Mouse (Mus musculus): ENCODE results near the gene Jup. TPM values are rescaled to one million over a fixed set of nuclear protein-coding genes. Genes with fewer than 3 reads are reported as not detected.
A peak's percentile ranks its signal among the peaks of the same experiment; 100 is the strongest.
"Not testable (repeated sequence)": the region's sequence is repeated elsewhere in the genome, so short reads cannot be mapped to it uniquely, and the experiment has no call there.

The Jup gene
- polyA plus RNA-seq, 1 experiment from 2014 or later, result 91.3 TPM

GRCm38 (mm10) chr11:100377989-100378388 lies 19.6 kb downstream of the Jup start:
- peaks cover 94% of the 10 kb centered on the region for H3K36me3 ChIP-seq
- H3K4me1 ChIP-seq, result peaks cover 9% of the 10 kb centered on the region; the same call in 1 of the 2 replicates
- no peak overlapping the region for H3K27ac ChIP-seq
- no peak overlapping the region for H3K4me3 ChIP-seq
- 93% methylated on average over 14 of the region's 14 CpGs for WGBS
- no peak for DNase-seq (ENCODE audit: low spot score)
- H3K27me3 ChIP-seq (ENCODE audit: insufficient read depth, poor library complexity, severe bottlenecking), result no peaks in the 10 kb centered on the region
- no peaks in the 10 kb centered on the region for H3K9me3 ChIP-seq

DNA sequence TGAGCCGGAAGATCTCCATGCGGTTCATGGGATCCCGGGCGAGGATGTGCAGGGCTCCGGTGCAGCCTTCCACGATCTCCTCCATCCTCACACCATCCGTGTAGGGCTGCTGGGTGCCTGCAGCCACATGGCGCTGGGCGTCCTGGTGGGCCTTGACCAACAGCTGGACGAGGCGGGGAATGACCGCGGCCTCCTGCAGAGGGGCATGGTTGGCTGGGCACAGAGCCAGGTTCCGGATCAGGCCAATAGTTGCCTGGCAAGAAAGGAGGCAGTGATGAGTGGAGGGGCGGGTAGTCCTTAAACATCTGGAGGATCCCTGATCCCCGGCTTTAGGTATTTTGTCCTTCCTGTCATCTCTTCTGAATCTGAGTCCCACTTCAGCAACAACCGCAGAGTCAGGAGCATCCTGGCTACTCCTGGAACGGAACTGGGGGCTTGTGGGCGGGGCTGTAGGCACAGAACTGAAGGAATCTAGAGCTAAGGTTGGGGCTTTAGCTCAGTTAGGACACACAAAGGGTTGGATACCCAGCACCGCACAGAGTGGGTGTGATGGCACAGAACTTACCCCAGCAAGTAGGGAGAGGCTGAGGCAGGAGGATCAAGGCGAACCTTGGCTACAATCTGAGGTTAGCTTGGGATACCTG lies 20.7 kb downstream of the Jup start:
- DNase-seq (ENCODE audit: low spot score), result no peak
- H3K9me3 ChIP-seq, result no peaks in the 10 kb centered on the region
- peaks cover 94% of the 10 kb centered on the region for H3K36me3 ChIP-seq
- no peak overlapping the region for H3K4me3 ChIP-seq
- H3K27ac ChIP-seq, result no peak overlapping the region
- H3K27me3 ChIP-seq (ENCODE audit: insufficient read depth, poor library complexity, severe bottlenecking), result no peaks in the 10 kb centered on the region
- whole genome bisulfite sequencing, result 89% methylated on average over 21 of the region's 21 CpGs
- peaks cover 9% of the 10 kb centered on the region; the same call in 1 of the 2 replicates for H3K4me1 ChIP-seq

GRCm38 (mm10) chr11:100376005-100376404 lies 21.6 kb downstream of the Jup start:
- Histone ChIP-seq H3K9me3 (no peaks in the 10 kb centered on the region), H3K27ac (no peak overlapping the region), H3K36me3 (peaks cover 95% of the 10 kb centered on the region), H3K27me3 (ENCODE audit: insufficient read depth, poor library complexity, severe bottlenecking) (no peaks in the 10 kb centered on the region), H3K4me3 (no peak overlapping the region), H3K4me1 (peaks cover 9% of the 10 kb centered on the region; the same call in 1 of the 2 replicates)
- no peak for DNase-seq (ENCODE audit: low spot score)
- WGBS, result 68% methylated on average over 4 of the region's 4 CpGs

- Histone ChIP-seq H3K27me3 (ENCODE audit: insufficient read depth, poor library complexity, severe bottlenecking) (no peaks in the 10 kb centered on the region), H3K27ac (no peak overlapping the region), H3K36me3 (peaks cover 95% of the 10 kb centered on the region), H3K9me3 (no peaks in the 10 kb centered on the region), H3K4me3 (no peak overlapping the region), H3K4me1 (peaks cover 9% of the 10 kb centered on the region; the same call in 1 of the 2 replicates)
- no peak for DNase-seq (ENCODE audit: low spot score)
- WGBS, result 81% methylated on average over 9 of the region's 9 CpGs
These were observed 22.4 kb downstream of the Jup start for GRCm38 (mm10) chr11:100375127-100375526.

- H3K4me1 ChIP-seq, result peaks cover 19% of the 10 kb centered on the region; the same call in 1 of the 2 replicates
- no peaks in the 10 kb centered on the region for H3K9me3 ChIP-seq
- H3K27ac ChIP-seq, result no peak overlapping the region
- H3K27me3 ChIP-seq (ENCODE audit: insufficient read depth, poor library complexity, severe bottlenecking), result no peaks in the 10 kb centered on the region
- peaks cover 76% of the 10 kb centered on the region for H3K36me3 ChIP-seq
- 83% methylated on average over 7 of the region's 8 CpGs for WGBS
- DNase-seq (ENCODE audit: low spot score), result no peak
- H3K4me3 ChIP-seq, result no peak overlapping the region
These were observed 25.5 kb downstream of the Jup start for GRCm38 (mm10) chr11:100371981-100372558.

GRCm38 (mm10) chr11:100369822-100370221 lies 27.7 kb downstream of the Jup start:
- peaks cover 13% of the 10 kb centered on the region; the same call in 1 of the 2 replicates for H3K4me1 ChIP-seq
- H3K36me3 ChIP-seq, result peaks cover 53% of the 10 kb centered on the region
- H3K27me3 ChIP-seq (ENCODE audit: insufficient read depth, poor library complexity, severe bottlenecking), result no peaks in the 10 kb centered on the region
- WGBS, result 58% methylated on average over 8 of the region's 8 CpGs
- H3K9me3 ChIP-seq, result no peaks in the 10 kb centered on the region
- H3K27ac ChIP-seq, result no peak overlapping the region
- no peak overlapping the region for H3K4me3 ChIP-seq
- DNase-seq (ENCODE audit: low spot score), result no peak

DNA sequence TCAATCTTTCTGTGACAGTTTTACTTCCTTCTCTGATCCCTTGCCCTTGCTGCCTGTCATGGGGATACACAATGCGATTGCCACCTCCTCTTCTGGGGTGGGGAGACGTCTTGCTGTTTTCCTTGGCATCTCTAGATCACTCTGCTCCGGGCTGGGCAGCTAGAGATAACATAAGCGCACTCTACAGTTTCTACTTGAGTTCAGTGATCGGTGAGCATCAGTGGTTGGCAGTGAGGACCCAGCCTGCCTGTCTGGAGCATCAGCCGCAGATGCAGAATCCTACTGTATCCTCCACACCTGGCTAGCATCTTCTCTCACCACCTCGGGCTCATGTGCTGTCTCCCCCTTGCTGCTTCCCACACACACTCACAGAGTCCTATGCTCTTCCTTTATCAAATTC lies 28.4 kb downstream of the Jup start:
- no peak overlapping the region for H3K27ac ChIP-seq
- WGBS, result 62% methylated on average over 7 of the region's 7 CpGs
- no peak overlapping the region for H3K4me3 ChIP-seq
- no peaks in the 10 kb centered on the region for H3K9me3 ChIP-seq
- H3K36me3 ChIP-seq, result peaks cover 49% of the 10 kb centered on the region
- H3K4me1 ChIP-seq, result peaks cover 11% of the 10 kb centered on the region; the same call in 1 of the 2 replicates
- H3K27me3 ChIP-seq (ENCODE audit: insufficient read depth, poor library complexity, severe bottlenecking), result peaks cover 6% of the 10 kb centered on the region; the same call in 1 of the 2 replicates
- DNase-seq (ENCODE audit: low spot score), result no peak

DNA sequence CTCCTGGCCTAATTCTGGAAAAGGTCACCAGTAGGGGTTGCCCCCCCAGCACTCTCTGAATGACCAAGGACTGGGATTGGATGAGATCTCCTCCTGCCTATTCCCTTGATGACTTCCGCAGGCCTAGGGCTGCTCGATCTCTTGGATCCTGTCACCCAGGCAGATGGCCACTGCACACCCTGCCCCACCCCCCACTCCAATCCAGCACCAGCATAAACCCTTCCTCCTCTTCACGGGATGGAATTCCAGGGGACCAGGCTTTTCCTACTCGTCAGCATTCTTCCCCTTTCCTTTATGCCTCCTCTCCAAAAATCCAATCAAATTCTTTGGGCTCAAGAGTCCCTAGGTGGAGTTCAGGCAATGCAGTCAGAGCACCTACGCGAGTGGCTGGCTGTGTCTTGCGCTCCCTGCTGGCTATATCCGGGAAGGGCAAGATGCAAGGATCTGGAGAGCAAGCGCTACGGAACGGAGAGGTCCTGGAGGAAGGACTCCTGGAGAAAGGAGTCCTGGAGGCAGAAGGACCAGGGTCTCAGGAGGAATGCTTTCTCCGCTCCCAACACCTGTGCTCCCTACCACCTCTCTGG lies 34.5 kb downstream of the Jup start:
- no peak for DNase-seq (ENCODE audit: low spot score)
- 15% methylated on average over 12 of the region's 12 CpGs for WGBS
- H3K9me3 ChIP-seq, result no peaks in the 10 kb centered on the region
- H3K27me3 ChIP-seq (ENCODE audit: insufficient read depth, poor library complexity, severe bottlenecking), result peaks cover 40% of the 10 kb centered on the region
- H3K4me3 ChIP-seq, result no peak overlapping the region
- peaks cover 8% of the 10 kb centered on the region; the same call in 1 of the 2 replicates for H3K4me1 ChIP-seq
- H3K36me3 ChIP-seq, result 0 out of 2 replicates have a peak, but pooled peaks cover 2% of the 10 kb centered on the region
- no peak overlapping the region for H3K27ac ChIP-seq

- Histone ChIP-seq H3K9me3 (no peaks in the 10 kb centered on the region), H3K4me1 (peaks cover 8% of the 10 kb centered on the region; the same call in 1 of the 2 replicates), H3K27me3 (ENCODE audit: insufficient read depth, poor library complexity, severe bottlenecking) (peaks cover 46% of the 10 kb centered on the region), H3K27ac (no peak overlapping the region), H3K36me3 (0 out of 2 replicates have a peak, but pooled peaks cover under 1% of the 10 kb centered on the region), H3K4me3 (no peak overlapping the region)
- DNase-seq (ENCODE audit: low spot score), result no peak
- WGBS, result 12% methylated on average over 8 of the region's 8 CpGs
These were observed 35.2 kb downstream of the Jup start for GRCm38 (mm10) chr11:100362209-100362978.

DNA sequence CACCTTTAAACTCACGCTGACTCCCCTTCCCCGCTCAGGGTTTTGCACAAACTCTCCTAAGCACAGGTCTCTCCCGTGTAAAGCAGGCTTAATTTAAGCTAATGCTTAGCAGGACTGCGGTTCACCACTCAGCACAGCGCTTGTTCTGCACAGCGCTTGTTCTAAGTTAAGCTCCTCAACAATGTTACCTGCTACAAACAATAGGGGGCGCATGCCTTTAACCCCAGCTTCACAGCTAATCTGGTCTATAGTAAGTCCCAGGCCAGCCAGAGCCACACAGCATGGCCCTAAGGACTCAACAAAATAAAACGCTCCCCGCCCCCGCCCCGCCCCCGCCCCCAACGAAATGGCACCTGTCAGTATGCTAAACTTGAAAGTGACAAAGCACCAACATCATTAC lies 36.5 kb downstream of the Jup start:
- no CpG with 5 or more reads among the region's 13 CpGs for WGBS
- H3K36me3 ChIP-seq; H3K9me3 ChIP-seq; H3K4me3 ChIP-seq; DNase-seq (ENCODE audit: low spot score); H3K4me1 ChIP-seq; H3K27ac ChIP-seq: not testable (repeated sequence)
- peaks cover 56% of the 10 kb centered on the region for H3K27me3 ChIP-seq (ENCODE audit: insufficient read depth, poor library complexity, severe bottlenecking)

DNA sequence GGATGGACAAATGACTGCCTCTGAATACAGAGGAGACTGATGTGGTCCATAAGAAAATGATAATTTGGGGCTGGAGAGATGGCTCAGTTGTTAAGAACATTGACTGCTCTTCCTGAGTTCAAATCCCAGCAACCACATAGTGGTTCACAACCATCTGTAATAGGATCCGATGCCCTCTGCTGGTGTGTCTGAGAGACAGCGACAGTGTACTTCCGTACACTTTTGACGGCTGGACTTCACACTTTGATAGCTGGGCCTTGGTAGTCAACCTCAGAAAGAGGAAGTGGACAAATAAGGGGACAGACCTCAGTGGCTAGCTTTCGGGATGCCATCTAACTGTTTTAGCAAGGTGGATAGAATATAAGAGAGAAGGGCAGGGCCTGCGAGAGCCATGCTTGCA lies 37.4 kb downstream of the Jup start:
- Histone ChIP-seq H3K4me1 (peaks cover 16% of the 10 kb centered on the region), H3K36me3 (no peaks in the 10 kb centered on the region), H3K27ac (no peak overlapping the region), H3K9me3 (no peaks in the 10 kb centered on the region), H3K27me3 (ENCODE audit: insufficient read depth, poor library complexity, severe bottlenecking) (peaks cover 64% of the 10 kb centered on the region), H3K4me3 (no peak overlapping the region)
- DNase-seq (ENCODE audit: low spot score), result no peak
- WGBS, result 78% methylated on average over 6 of the region's 6 CpGs

DNA sequence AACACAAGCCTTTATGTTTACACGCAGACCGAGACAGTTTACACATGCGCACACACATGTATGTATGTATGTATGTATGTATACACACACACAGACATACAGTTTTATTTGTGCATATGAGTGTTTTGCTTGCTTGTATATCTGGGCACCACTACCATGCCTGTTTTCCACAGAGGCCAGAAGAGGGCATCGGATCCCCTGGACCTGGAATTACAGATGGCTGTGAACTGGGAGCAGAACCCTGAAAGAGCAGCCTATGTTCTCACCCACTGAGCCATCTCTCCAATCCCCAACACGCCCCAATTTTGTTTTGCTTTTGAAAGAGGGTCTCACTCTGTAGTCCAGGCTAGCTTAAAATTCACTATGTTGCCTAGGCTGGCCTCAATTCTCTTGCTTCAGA lies 40.2 kb downstream of the Jup start:
- no peaks in the 10 kb centered on the region for H3K36me3 ChIP-seq
- H3K4me3 ChIP-seq, result no peak overlapping the region
- 54% methylated on average over 5 of the region's 5 CpGs for WGBS
- H3K4me1 ChIP-seq, result peaks cover 18% of the 10 kb centered on the region
- H3K9me3 ChIP-seq, result no peaks in the 10 kb centered on the region
- no peak overlapping the region for H3K27ac ChIP-seq
- H3K27me3 ChIP-seq (ENCODE audit: insufficient read depth, poor library complexity, severe bottlenecking), result peaks cover 77% of the 10 kb centered on the region
- no peak for DNase-seq (ENCODE audit: low spot score)

GRCm38 (mm10) chr11:100356819-100357211 lies 40.7 kb downstream of the Jup start:
- Histone ChIP-seq H3K4me1 (peaks cover 24% of the 10 kb centered on the region), H3K9me3 (no peaks in the 10 kb centered on the region), H3K27ac (peak overlapping the region; percentile 59; the same call in 1 of the 2 replicates), H3K36me3 (no peaks in the 10 kb centered on the region), H3K4me3 (peak overlapping the region; percentile 72), H3K27me3 (ENCODE audit: insufficient read depth, poor library complexity, severe bottlenecking) (peaks cover 80% of the 10 kb centered on the region)
- DNase-seq (ENCODE audit: low spot score), result no peak
- 23% methylated on average over 9 of the region's 9 CpGs for WGBS

All from heart, embryonic 10.5 days (tissue).